Mouse (Mus musculus) MEL-GATA-1-ER (cell line): ENCODE measurements around the gene Prkcq.
A peak's percentile ranks its signal among the peaks of the same experiment; 100 is the strongest.

Experiments
- DNase-seq: peaks from one replicate; pipeline ENCODE4 v3.0.0-alpha.2; 2012; ENCODE audit warnings: low read depth; ENCODE audit errors: extremely low read depth

The Prkcq gene

GRCm38 (mm10) chr2:11218122-11218521 is 46.2 kb downstream of the Prkcq start:
- peak; percentile 87 for DNase-seq

GRCm38 (mm10) chr2:11219262-11219661 is 47.4 kb downstream of the Prkcq start:
- no peak for DNase-seq

GRCm38 (mm10) chr2:11224808-11225484 is 53.0 kb downstream of the Prkcq start:
- DNase-seq = no peak

- DNase-seq = no peak
Observed at GRCm38 (mm10) chr2:11225485-11225876, 53.6 kb downstream of the Prkcq start.

- peak; percentile 94 for DNase-seq
Observed at GRCm38 (mm10) chr2:11226555-11226954, 54.6 kb downstream of the Prkcq start.

GRCm38 (mm10) chr2:11229126-11229525 is 57.2 kb downstream of the Prkcq start:
- DNase-seq = no peak

- peak; percentile 68 for DNase-seq
Observed at GRCm38 (mm10) chr2:11231118-11231517, 59.2 kb downstream of the Prkcq start.

- no peak for DNase-seq
Observed at GRCm38 (mm10) chr2:11231988-11232387, 60.1 kb downstream of the Prkcq start.

- no peak for DNase-seq
Observed at GRCm38 (mm10) chr2:11238254-11238653, 66.3 kb downstream of the Prkcq start.

- DNase-seq = peak; percentile 93
Observed at GRCm38 (mm10) chr2:11239523-11239922, 67.6 kb downstream of the Prkcq start.

GRCm38 (mm10) chr2:11245926-11246325 is 74.0 kb downstream of the Prkcq start:
- no peak for DNase-seq

GRCm38 (mm10) chr2:11253945-11254344 is 82.0 kb downstream of the Prkcq start:
- DNase-seq = peak; percentile 44

GRCm38 (mm10) chr2:11254446-11254845 is 82.5 kb downstream of the Prkcq start:
- no peak for DNase-seq

- DNase-seq = no peak
Observed at GRCm38 (mm10) chr2:11257260-11257850, 85.4 kb downstream of the Prkcq start.

GRCm38 (mm10) chr2:11258181-11258580 is 86.3 kb downstream of the Prkcq start:
- DNase-seq = no peak

GRCm38 (mm10) chr2:11259361-11259760 is 87.5 kb downstream of the Prkcq start:
- DNase-seq = no peak

- no peak for DNase-seq
Observed at GRCm38 (mm10) chr2:11264836-11265235, 92.9 kb downstream of the Prkcq start.

GRCm38 (mm10) chr2:11265455-11265854 is 93.5 kb downstream of the Prkcq start:
- DNase-seq = no peak

- peak; percentile 53 for DNase-seq
Observed at GRCm38 (mm10) chr2:11266294-11266693, 94.4 kb downstream of the Prkcq start.

GRCm38 (mm10) chr2:11278965-11279364 is 107.1 kb downstream of the Prkcq start:
- DNase-seq = peak; percentile 26

GRCm38 (mm10) chr2:11280247-11280646 is 108.3 kb downstream of the Prkcq start:
- DNase-seq = no peak

GRCm38 (mm10) chr2:11287834-11288530 is 116.1 kb downstream of the Prkcq start:
- DNase-seq = no peak

GRCm38 (mm10) chr2:11288531-11288846 is 116.6 kb downstream of the Prkcq start:
- peak; percentile 42 for DNase-seq
